Mouse (Mus musculus): Measurements from ENCODE around the gene Vmn1r47.
"Not testable (repeated sequence)": the region's sequence is repeated elsewhere in the genome, so short reads cannot be mapped to it uniquely, and the experiment has no call there.

Gene Vmn1r47

GRCm38 (mm10) chr6:90015847-90016246, at the start of gene Vmn1r47:
TSS of gene Vmn1r47 (plus strand) at chr6:90016147.
- not testable (repeated sequence) for DNase-seq (ENCODE audit: low spot score)

GRCm38 (mm10) chr6:89966341-89966740, 49.6 kb upstream of the Vmn1r47 start:
- DNase-seq (ENCODE audit: low spot score) = no peak

GRCm38 (mm10) chr6:89969013-89969412, 46.9 kb upstream of the Vmn1r47 start, which contains the start of gene Vmn1r46:
TSS of gene Vmn1r46 (plus strand) at chr6:89969313.
- no peak for DNase-seq (ENCODE audit: low spot score)

- no peak for DNase-seq (ENCODE audit: low spot score)
These were observed 30.0 kb upstream of the Vmn1r47 start for GRCm38 (mm10) chr6:89985989-89986388.

DNA sequence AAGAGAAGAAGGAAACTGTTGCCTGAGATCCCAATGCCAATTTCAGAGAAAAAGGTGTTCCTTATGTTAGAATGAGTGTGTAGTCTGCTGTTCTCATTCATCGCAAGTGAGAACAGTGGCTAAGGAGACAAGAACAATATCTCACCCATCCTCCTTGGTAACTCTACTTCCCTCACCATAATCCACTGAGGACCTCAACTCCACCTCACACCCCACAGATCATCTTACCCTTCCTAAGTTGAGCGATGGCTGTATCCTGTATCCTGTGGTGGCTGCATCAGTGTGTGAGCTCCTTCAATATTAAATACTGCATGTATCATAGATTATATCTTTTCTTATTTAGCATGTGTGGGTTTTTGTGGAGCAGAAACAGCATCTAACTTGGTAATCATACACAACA, 20.8 kb downstream of the Vmn1r47 start, which contains the start of gene Vmn1r48:
TSS of gene Vmn1r48 (minus strand) at position 101 of the 400 bp plus-strand sequence.
- not testable (repeated sequence) for DNase-seq (ENCODE audit: low spot score)
